Mouse (Mus musculus): ENCODE measurements around the gene Herc2. TPM values are rescaled to one million over a fixed set of nuclear protein-coding genes. Genes with fewer than 3 reads are reported as not detected.
"Not testable (repeated sequence)": the region's sequence is repeated elsewhere in the genome, so short reads cannot be mapped to it uniquely, and the experiment has no call there.

Gene Herc2
- 50.4 and 50.7 TPM in 2 replicates for polyA plus RNA-seq (2015; fragmentation: Nextera tagmentation; extraction: Ambion mirVana)

- peak within 1 kb of the TSS; percentile 75 for H3K4me2 ChIP-seq
- ATAC-seq (ENCODE audit: low FRiP score, low read depth): peak; percentile 100
- no peaks in the 10 kb centered on the region for H3K36me3 ChIP-seq
- peak within 1 kb of the TSS; percentile 85 for H3K4me3 ChIP-seq
- H3K9me3 ChIP-seq: no peaks in the 10 kb centered on the region
- no peaks in the 10 kb centered on the region for H3K27me3 ChIP-seq
- H3K27ac ChIP-seq (replicated peaks): peak within 1 kb of the TSS; percentile 90
- 0% methylated on average over 40 of the region's 47 CpGs for WGBS
- peak within 1 kb of the TSS; percentile 78 for H3K9ac ChIP-seq
- peaks cover 25% of the 10 kb centered on the region for H3K4me1 ChIP-seq (replicated peaks)
These were observed at the start of gene Herc2 for GRCm38 (mm10) chr7:56049831-56050321. Herc2 (plus strand) TSS chr7:56050196.

GRCm38 (mm10) chr7:56010318-56011017 lies 39.5 kb upstream of the Herc2 start:
- H3K4me2 ChIP-seq: no peak overlapping the region
- no peaks in the 10 kb centered on the region for H3K4me1 ChIP-seq (replicated peaks)
- H3K27ac ChIP-seq (replicated peaks): no peak overlapping the region
- 74% methylated on average over 4 of the region's 4 CpGs for WGBS
- no peak for ATAC-seq (ENCODE audit: low FRiP score, low read depth)
- no peaks in the 10 kb centered on the region for H3K27me3 ChIP-seq
- no peaks in the 10 kb centered on the region for H3K36me3 ChIP-seq
- H3K4me3 ChIP-seq: no peak overlapping the region
- H3K9me3 ChIP-seq: no peaks in the 10 kb centered on the region
- H3K9ac ChIP-seq: no peak overlapping the region

- Histone ChIP-seq H3K4me1 (replicated peaks) (no peaks in the 10 kb centered on the region), H3K27me3 (no peaks in the 10 kb centered on the region), H3K4me2 (no peak overlapping the region), H3K9me3 (no peaks in the 10 kb centered on the region), H3K36me3 (no peaks in the 10 kb centered on the region), H3K9ac (no peak overlapping the region), H3K4me3 (no peak overlapping the region), H3K27ac (replicated peaks) (no peak overlapping the region)
- ATAC-seq (ENCODE audit: low FRiP score, low read depth): no peak
These were observed 39.0 kb upstream of the Herc2 start for GRCm38 (mm10) chr7:56011018-56011333.

GRCm38 (mm10) chr7:56013261-56014001 lies 36.6 kb upstream of the Herc2 start:
- H3K4me3 ChIP-seq: no peak overlapping the region
- peaks cover 6% of the 10 kb centered on the region for H3K4me1 ChIP-seq (replicated peaks)
- no peak for ATAC-seq (ENCODE audit: low FRiP score, low read depth)
- H3K27ac ChIP-seq (replicated peaks): no peak overlapping the region
- H3K4me2 ChIP-seq: no peak overlapping the region
- no peaks in the 10 kb centered on the region for H3K36me3 ChIP-seq
- no peaks in the 10 kb centered on the region for H3K27me3 ChIP-seq
- 97% methylated on average over 14 of the region's 14 CpGs for WGBS
- H3K9ac ChIP-seq: no peak overlapping the region
- no peaks in the 10 kb centered on the region for H3K9me3 ChIP-seq

- H3K27me3 ChIP-seq; H3K36me3 ChIP-seq; H3K9me3 ChIP-seq; H3K9ac ChIP-seq; H3K4me3 ChIP-seq; H3K4me2 ChIP-seq; ATAC-seq (ENCODE audit: low FRiP score, low read depth); H3K27ac ChIP-seq (replicated peaks): not testable (repeated sequence)
- H3K4me1 ChIP-seq (replicated peaks): peaks cover 10% of the 10 kb centered on the region
- WGBS: 91% methylated on average over 10 of the region's 18 CpGs
These were observed 35.8 kb upstream of the Herc2 start for GRCm38 (mm10) chr7:56014002-56014702.

GRCm38 (mm10) chr7:56015172-56015571 lies 34.8 kb upstream of the Herc2 start:
- Histone ChIP-seq H3K27me3 (no peaks in the 10 kb centered on the region), H3K36me3 (no peaks in the 10 kb centered on the region), H3K4me1 (replicated peaks) (peaks cover 14% of the 10 kb centered on the region), H3K27ac (replicated peaks) (no peak overlapping the region), H3K4me2 (no peak overlapping the region), H3K9ac (no peak overlapping the region), H3K9me3 (no peaks in the 10 kb centered on the region), H3K4me3 (no peak overlapping the region)
- 90% methylated on average over 6 of the region's 6 CpGs for WGBS
- no peak for ATAC-seq (ENCODE audit: low FRiP score, low read depth)

- H3K9me3 ChIP-seq: no peaks in the 10 kb centered on the region
- ATAC-seq (ENCODE audit: low FRiP score, low read depth): no peak
- 94% methylated on average over 7 of the region's 7 CpGs for WGBS
- no peak overlapping the region for H3K4me3 ChIP-seq
- no peak overlapping the region for H3K4me2 ChIP-seq
- peaks cover 14% of the 10 kb centered on the region for H3K4me1 ChIP-seq (replicated peaks)
- H3K27me3 ChIP-seq: no peaks in the 10 kb centered on the region
- no peaks in the 10 kb centered on the region for H3K36me3 ChIP-seq
- no peak overlapping the region for H3K9ac ChIP-seq
- H3K27ac ChIP-seq (replicated peaks): no peak overlapping the region
These were observed 34.2 kb upstream of the Herc2 start for GRCm38 (mm10) chr7:56015837-56016236.

- peaks cover 14% of the 10 kb centered on the region for H3K4me1 ChIP-seq (replicated peaks)
- ATAC-seq (ENCODE audit: low FRiP score, low read depth): no peak
- H3K27me3 ChIP-seq: no peaks in the 10 kb centered on the region
- H3K9ac ChIP-seq: no peak overlapping the region
- WGBS: 84% methylated on average over 3 of the region's 3 CpGs
- H3K27ac ChIP-seq (replicated peaks): no peak overlapping the region
- H3K4me3 ChIP-seq: 0 out of 2 replicates have a peak overlapping the region, but pooled peaks have one; percentile 78
- H3K4me2 ChIP-seq: peak overlapping the region; percentile 72
- no peaks in the 10 kb centered on the region for H3K36me3 ChIP-seq
- no peaks in the 10 kb centered on the region for H3K9me3 ChIP-seq
These were observed 32.2 kb upstream of the Herc2 start for GRCm38 (mm10) chr7:56017761-56018160.

- Histone ChIP-seq H3K27me3 (no peaks in the 10 kb centered on the region), H3K4me2 (peak overlapping the region; percentile 72), H3K4me1 (replicated peaks) (peaks cover 14% of the 10 kb centered on the region), H3K4me3 (peak overlapping the region; percentile 78), H3K9ac (peak overlapping the region; percentile 85), H3K9me3 (no peaks in the 10 kb centered on the region), H3K27ac (replicated peaks) (peak overlapping the region; percentile 89), H3K36me3 (no peaks in the 10 kb centered on the region)
- 43% methylated on average over 7 of the region's 7 CpGs for WGBS
- no peak for ATAC-seq (ENCODE audit: low FRiP score, low read depth)
These were observed 31.5 kb upstream of the Herc2 start for GRCm38 (mm10) chr7:56018446-56018971.

- Histone ChIP-seq H3K36me3 (no peaks in the 10 kb centered on the region), H3K27me3 (no peaks in the 10 kb centered on the region), H3K4me1 (replicated peaks) (peaks cover 14% of the 10 kb centered on the region), H3K4me2 (peak overlapping the region; percentile 72), H3K9ac (peak overlapping the region; percentile 85), H3K4me3 (peak overlapping the region; percentile 78), H3K27ac (replicated peaks) (peak overlapping the region; percentile 89), H3K9me3 (no peaks in the 10 kb centered on the region)
- under 1% methylated on average over 67 of the region's 71 CpGs for WGBS
- peak; percentile 93 for ATAC-seq (ENCODE audit: low FRiP score, low read depth)
These were observed 30.7 kb upstream of the Herc2 start for GRCm38 (mm10) chr7:56018972-56019929.

GRCm38 (mm10) chr7:56019930-56020253 lies 30.1 kb upstream of the Herc2 start, which contains the start of gene Nipa1:
Nipa1 (minus strand) TSS chr7:56019954.
- whole genome bisulfite sequencing: 52% methylated on average over 3 of the region's 3 CpGs

More at GRCm38 (mm10) chr7:56019930-56020253, 30.1 kb upstream of the Herc2 start, which contains the start of gene Nipa1:
- Histone ChIP-seq H3K4me1 (replicated peaks) (peaks cover 14% of the 10 kb centered on the region), H3K27me3 (no peaks in the 10 kb centered on the region), H3K27ac (replicated peaks) (peak within 1 kb of the TSS; percentile 89), H3K4me2 (peak within 1 kb of the TSS; percentile 72), H3K36me3 (no peaks in the 10 kb centered on the region), H3K9ac (peak within 1 kb of the TSS; percentile 85), H3K9me3 (no peaks in the 10 kb centered on the region), H3K4me3 (peak within 1 kb of the TSS; percentile 78)
- no peak for ATAC-seq (ENCODE audit: low FRiP score, low read depth)

Measured in hindbrain, embryonic 15.5 days (tissue).